ENCODE assay signal across 28 mouse cellular contexts in the genomic region with DNA sequence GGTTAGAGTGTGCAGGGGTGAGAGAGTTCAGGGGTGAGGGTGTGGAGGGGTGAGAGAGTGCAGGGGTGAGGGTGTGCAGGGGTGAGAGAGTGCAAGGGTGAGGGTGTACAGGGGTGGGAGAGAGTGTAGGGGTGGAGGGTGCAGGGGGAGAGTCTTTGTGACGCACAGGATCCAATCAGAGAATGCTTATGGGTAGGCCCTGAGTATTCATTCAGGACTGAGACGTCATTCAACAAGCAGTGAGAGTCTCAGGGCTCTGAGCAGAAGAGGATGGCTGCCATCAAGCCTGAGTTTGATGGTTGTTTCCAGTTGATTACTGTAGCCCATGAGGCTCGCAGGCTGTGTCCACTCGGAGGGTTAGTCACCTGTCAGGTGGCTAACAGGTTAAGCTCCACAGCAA. TPM values are rescaled to one million over a fixed set of nuclear protein-coding genes. Genes with fewer than 3 reads are reported as not detected.
DNase-seq lines count a peak whose midpoint lies in the region; ATAC-seq and TF ChIP-seq lines count a peak whose summit lies in the region.
"Had no signal": no experiment of that assay in that cellular context is flagged by ENCODE, and none has a peak within 500 bp of the region (broad histone marks: within the 10 kb centered on the region; RNA-seq: fewer than 3 reads in every experiment).

No protein-coding gene starts in this region.

- DNase-seq in hindbrain, embryonic 14.5 days (ENCODE audit: low spot score), result no peak
- no peak for DNase-seq in midbrain, embryonic 10.5 days (ENCODE audit: low spot score)
- peak; percentile 61 for DNase-seq in R1 (ENCODE audit: low read depth, low spot score)
- no peak for DNase-seq in left cerebral cortex, adult 2 months (ENCODE audit: extremely low spot score in 1 of 2, low spot score in 2 of 2)
- no peak for DNase-seq in right cerebral cortex, postnatal 25 days
- DNase-seq: adrenal gland, adult 8-10 months; cerebellum, adult 8-10 months; cerebellum, postnatal 36 days; gastrocnemius, adult 2 months; gastrocnemius, postnatal 36 days; heart, adult 2 months; heart, postnatal 4 days; kidney, postnatal 25 days; left cerebral cortex, postnatal 4 days; liver, postnatal 0 days; lung, postnatal 36 days; right cerebral cortex, adult 18-20 months; right cerebral cortex, postnatal 4 days; thymus, adult 18-20 months; thymus, postnatal 25 days had no signal

- H3K4me3 ChIP-seq in hindbrain, embryonic 13.5 days, result no peak overlapping the region
- H3K4me3 ChIP-seq in hindbrain, embryonic 14.5 days (replicated peaks; ENCODE audit: low read length), result no peak overlapping the region
- H3K4me3 ChIP-seq in midbrain, embryonic 12.5 days, result no peak overlapping the region
- H3K4me3 ChIP-seq in midbrain, embryonic 10.5 days, result no peak overlapping the region
- H3K4me3 ChIP-seq in left cerebral cortex, adult 2 months, result no peak overlapping the region
- H3K4me3 ChIP-seq: gastrocnemius, adult 2 months; heart, adult 2 months; heart, embryonic 12.5 days; liver, embryonic 12.5 days; megakaryocyte, embryonic 14.5 days had no signal

- peaks cover 25% of the 10 kb centered on the region for H3K4me1 ChIP-seq in hindbrain, embryonic 13.5 days (replicated peaks)
- H3K4me1 ChIP-seq in hindbrain, embryonic 14.5 days (replicated peaks; ENCODE audit: control insufficient read depth, insufficient read depth, low read length), result peaks cover 4% of the 10 kb centered on the region
- peaks cover 23% of the 10 kb centered on the region for H3K4me1 ChIP-seq in midbrain, embryonic 12.5 days
- H3K4me1 ChIP-seq in midbrain, embryonic 10.5 days, result peaks cover 47% of the 10 kb centered on the region
- H3K4me1 ChIP-seq: liver, embryonic 12.5 days had no signal

- no peak for ATAC-seq in hindbrain, embryonic 13.5 days (ENCODE audit: low FRiP score)
- ATAC-seq in hindbrain, embryonic 14.5 days (ENCODE audit: low FRiP score), result no peak
- no peak for ATAC-seq in midbrain, embryonic 12.5 days (ENCODE audit: low FRiP score, low read depth)
- ATAC-seq: forebrain, embryonic 14.5 days; intestine, postnatal 0 days; liver, embryonic 12.5 days; liver, postnatal 0 days had no signal

- H3K9ac ChIP-seq in hindbrain, embryonic 13.5 days, result no peak overlapping the region
- H3K9ac ChIP-seq in hindbrain, embryonic 14.5 days, result no peak overlapping the region
- H3K9ac ChIP-seq in midbrain, embryonic 12.5 days (replicated peaks), result no peak overlapping the region
- H3K9ac ChIP-seq: heart, embryonic 12.5 days; liver, embryonic 12.5 days; liver, postnatal 0 days had no signal

- no peaks in the 10 kb centered on the region for H3K36me3 ChIP-seq in hindbrain, embryonic 13.5 days
- H3K36me3 ChIP-seq in hindbrain, embryonic 14.5 days (replicated peaks; ENCODE audit: control insufficient read depth, insufficient read depth), result no peaks in the 10 kb centered on the region
- H3K36me3 ChIP-seq in midbrain, embryonic 12.5 days, result no peaks in the 10 kb centered on the region
- no peaks in the 10 kb centered on the region for H3K36me3 ChIP-seq in midbrain, embryonic 10.5 days
- H3K36me3 ChIP-seq: heart, embryonic 12.5 days; liver, embryonic 12.5 days had no signal

- no peaks in the 10 kb centered on the region for H3K27me3 ChIP-seq in hindbrain, embryonic 13.5 days
- H3K27me3 ChIP-seq in hindbrain, embryonic 14.5 days (ENCODE audit: control insufficient read depth, insufficient read depth, low read length), result no peaks in the 10 kb centered on the region
- H3K27me3 ChIP-seq in midbrain, embryonic 12.5 days, result no peaks in the 10 kb centered on the region
- no peaks in the 10 kb centered on the region; the same call in 1 of the 2 replicates for H3K27me3 ChIP-seq in midbrain, embryonic 10.5 days (ENCODE audit: low read depth, poor library complexity, severe bottlenecking)

- intact Hi-C loops in left cerebral cortex, adult 2 months (cut with DNase I), result no loop called here

- no peak for TF ChIP-seq CTCF in left cerebral cortex, adult 2 months (IDR thresholded peaks at IDR 0.05)

- H3K27ac ChIP-seq in hindbrain, embryonic 13.5 days, result peak overlapping the region; percentile 44; the same call in 1 of the 2 replicates
- no peak overlapping the region for H3K27ac ChIP-seq in hindbrain, embryonic 14.5 days
- H3K27ac ChIP-seq in midbrain, embryonic 12.5 days (replicated peaks), result 0 out of 2 replicates have a peak overlapping the region, but pooled peaks have one; percentile 39
- no peak overlapping the region for H3K27ac ChIP-seq in midbrain, embryonic 10.5 days (replicated peaks)
- H3K27ac ChIP-seq in left cerebral cortex, adult 2 months, result no peak overlapping the region
- H3K27ac ChIP-seq: gastrocnemius, adult 2 months; heart, adult 2 months; liver, embryonic 12.5 days; stomach, postnatal 0 days had no signal

- 58% methylated on average over 4 of the region's 4 CpGs for WGBS in hindbrain, embryonic 13.5 days
- 49% methylated on average over 4 of the region's 4 CpGs for WGBS in hindbrain, embryonic 14.5 days
- 58% methylated on average over 4 of the region's 4 CpGs for WGBS in midbrain, embryonic 12.5 days
- 62% methylated on average over 4 of the region's 4 CpGs for WGBS in midbrain, embryonic 10.5 days

- H3K4me2 ChIP-seq in hindbrain, embryonic 13.5 days, result no peak overlapping the region
- H3K4me2 ChIP-seq in hindbrain, embryonic 14.5 days (replicated peaks), result no peak overlapping the region
- H3K4me2 ChIP-seq in midbrain, embryonic 12.5 days (replicated peaks), result no peak overlapping the region
- H3K4me2 ChIP-seq: heart, embryonic 12.5 days; liver, embryonic 12.5 days had no signal

- H3K9me3 ChIP-seq in hindbrain, embryonic 13.5 days, result no peaks in the 10 kb centered on the region
- H3K9me3 ChIP-seq in hindbrain, embryonic 14.5 days (ENCODE audit: control insufficient read depth, low read length), result no peaks in the 10 kb centered on the region
- H3K9me3 ChIP-seq in midbrain, embryonic 12.5 days, result no peaks in the 10 kb centered on the region
- peaks cover 5% of the 10 kb centered on the region; the same call in 1 of the 2 replicates for H3K9me3 ChIP-seq in midbrain, embryonic 10.5 days (replicated peaks)
- H3K9me3 ChIP-seq: heart, embryonic 12.5 days had no signal

RNA-seq across cellular contexts. Expression of a gene that starts 48.4 kb away (rescaled TPM):
- polyA plus RNA-seq in hindbrain, embryonic 13.5 days (2015; fragmentation: Nextera tagmentation; extraction: Ambion mirVana), result 18.8 and 19.7 TPM in 2 replicates
- polyA plus RNA-seq in hindbrain, embryonic 14.5 days (2014; fragmentation: Nextera tagmentation; extraction: Ambion mirVana), result 22.2 and 23.2 TPM in 2 replicates
- polyA plus RNA-seq in midbrain, embryonic 12.5 days (2016; fragmentation: Nextera tagmentation; extraction: Ambion mirVana), result 20.5 and 23.5 TPM in 2 replicates
- 10.6 and 12.3 TPM in 2 replicates for polyA plus RNA-seq in midbrain, embryonic 10.5 days (2016; fragmentation: Nextera tagmentation; extraction: Ambion mirVana)
- total RNA-seq in left cerebral cortex, adult 2 months (2021), result 100 to 1,000 TPM; 250 to 260 TPM
- polyA plus RNA-seq: heart, adult 2 months had no signal

Comparison
In these comparisons a context has a peak if more than half of its experiments do, and no peak if none do; other contexts are left out.
1. H3K27ac ChIP-seq: peak in hindbrain, embryonic 13.5 days (single experiment) and midbrain, embryonic 12.5 days (single experiment); none in hindbrain, embryonic 14.5 days (single experiment), midbrain, embryonic 10.5 days (single experiment) and left cerebral cortex, adult 2 months (single experiment).